ENCODE assay signal across 12 mouse cellular contexts in genomic region chr14:14353740-14354510, GRCm38 (mm10). TPM values are rescaled to one million over a fixed set of nuclear protein-coding genes. Genes with fewer than 3 reads are reported as not detected.
A peak's percentile ranks its signal among the peaks of the same experiment; 100 is the strongest.
DNase-seq lines count a peak whose midpoint lies in the region; ATAC-seq lines count a peak whose summit lies in the region.
"Had no signal": no experiment of that assay in that cellular context is flagged by ENCODE, and none has a peak within 500 bp of the region (broad histone marks: within the 10 kb centered on the region; RNA-seq: fewer than 3 reads in every experiment).

No protein-coding gene starts in this region.

- no peak overlapping the region for H3K27ac ChIP-seq in midbrain, embryonic 10.5 days (replicated peaks)
- H3K27ac ChIP-seq in midbrain, embryonic 13.5 days: no peak overlapping the region
- H3K27ac ChIP-seq: liver, embryonic 14.5 days had no signal

- peaks cover 71% of the 10 kb centered on the region for H3K9me3 ChIP-seq in midbrain, embryonic 10.5 days (replicated peaks)
- H3K9me3 ChIP-seq in midbrain, embryonic 13.5 days: peaks cover 26% of the 10 kb centered on the region

- no peak overlapping the region for H3K4me3 ChIP-seq in midbrain, embryonic 10.5 days
- H3K4me3 ChIP-seq in midbrain, embryonic 13.5 days (replicated peaks): no peak overlapping the region
- H3K4me3 ChIP-seq: heart, embryonic 12.5 days had no signal

- ATAC-seq in midbrain, embryonic 13.5 days: no peak

- no peak overlapping the region for H3K4me2 ChIP-seq in midbrain, embryonic 13.5 days (replicated peaks)
- H3K4me2 ChIP-seq: heart, embryonic 12.5 days had no signal

- DNase-seq in midbrain, embryonic 10.5 days (ENCODE audit: low spot score): peak; percentile 38
- peak; percentile 7 for DNase-seq in embryo, embryonic 11 days
- DNase-seq in mesoderm, embryonic 11.5 days (ENCODE audit: low read depth, low spot score): peak; percentile 49
- DNase-seq in layer of hippocampus, adult 9-10 months (ENCODE audit: low spot score): no peak
- DNase-seq in urinary bladder, postnatal 36 days (ENCODE audit: low spot score in 2 of 2): no peak
- no peak for DNase-seq in spleen, postnatal 14 days (ENCODE audit: low spot score in 2 of 2)
- DNase-seq: thymus, postnatal 14 days had no signal

- H3K36me3 ChIP-seq in midbrain, embryonic 10.5 days: peaks cover 24% of the 10 kb centered on the region
- peaks cover 12% of the 10 kb centered on the region for H3K36me3 ChIP-seq in midbrain, embryonic 13.5 days

- no peaks in the 10 kb centered on the region for H3K4me1 ChIP-seq in midbrain, embryonic 10.5 days
- no peaks in the 10 kb centered on the region for H3K4me1 ChIP-seq in midbrain, embryonic 13.5 days (replicated peaks)
- H3K4me1 ChIP-seq: heart, embryonic 12.5 days had no signal

- 92% methylated on average over 8 of the region's 8 CpGs for WGBS in midbrain, embryonic 10.5 days
- 83% methylated on average over 8 of the region's 8 CpGs for WGBS in midbrain, embryonic 13.5 days

- H3K9ac ChIP-seq in midbrain, embryonic 13.5 days (replicated peaks): no peak overlapping the region
- H3K9ac ChIP-seq: heart, embryonic 12.5 days; liver, embryonic 14.5 days had no signal

- H3K27me3 ChIP-seq in midbrain, embryonic 10.5 days (ENCODE audit: low read depth, poor library complexity, severe bottlenecking): no peaks in the 10 kb centered on the region
- no peaks in the 10 kb centered on the region for H3K27me3 ChIP-seq in midbrain, embryonic 13.5 days
- H3K27me3 ChIP-seq: heart, embryonic 12.5 days had no signal

RNA-seq across cellular contexts. Expression of gene Il3ra, which starts 7.8 kb away (rescaled TPM):
- 2.0 and 2.3 TPM in 2 replicates for polyA plus RNA-seq in midbrain, embryonic 10.5 days (2016; fragmentation: Nextera tagmentation; extraction: Ambion mirVana)
- 1.8 and 2.7 TPM in 2 replicates for polyA plus RNA-seq in midbrain, embryonic 13.5 days (2015; fragmentation: Nextera tagmentation; extraction: Ambion mirVana)

RNA-seq across cellular contexts. Expression of gene Olfr31, which starts 31.3 kb away (rescaled TPM):
- not detected in 2 replicates for polyA plus RNA-seq in midbrain, embryonic 10.5 days (2016; fragmentation: Nextera tagmentation; extraction: Ambion mirVana)
- not detected in 2 replicates for polyA plus RNA-seq in midbrain, embryonic 13.5 days (2015; fragmentation: Nextera tagmentation; extraction: Ambion mirVana)
- polyA plus RNA-seq: heart, embryonic 12.5 days; kidney, embryonic 14.5 days; liver, embryonic 14.5 days; small intestine, adult 2 months had no signal

RNA-seq across cellular contexts. Expression of gene Olfr721-ps1, which starts 47.2 kb away (rescaled TPM):
- not detected in 2 replicates for polyA plus RNA-seq in midbrain, embryonic 10.5 days (2016; fragmentation: Nextera tagmentation; extraction: Ambion mirVana)
- not detected in 2 replicates for polyA plus RNA-seq in midbrain, embryonic 13.5 days (2015; fragmentation: Nextera tagmentation; extraction: Ambion mirVana)
- polyA plus RNA-seq: heart, embryonic 12.5 days; kidney, embryonic 14.5 days; liver, embryonic 14.5 days; small intestine, adult 2 months had no signal

Comparison
In these comparisons a context has a peak if more than half of its experiments do, and no peak if none do; other contexts are left out.
1. DNase-seq: peak in midbrain, embryonic 10.5 days (single experiment), embryo, embryonic 11 days (single experiment) and mesoderm, embryonic 11.5 days (single experiment); none in layer of hippocampus, adult 9-10 months (single experiment), urinary bladder, postnatal 36 days (0 of 2) and spleen, postnatal 14 days (0 of 2).